In the genomic region with DNA sequence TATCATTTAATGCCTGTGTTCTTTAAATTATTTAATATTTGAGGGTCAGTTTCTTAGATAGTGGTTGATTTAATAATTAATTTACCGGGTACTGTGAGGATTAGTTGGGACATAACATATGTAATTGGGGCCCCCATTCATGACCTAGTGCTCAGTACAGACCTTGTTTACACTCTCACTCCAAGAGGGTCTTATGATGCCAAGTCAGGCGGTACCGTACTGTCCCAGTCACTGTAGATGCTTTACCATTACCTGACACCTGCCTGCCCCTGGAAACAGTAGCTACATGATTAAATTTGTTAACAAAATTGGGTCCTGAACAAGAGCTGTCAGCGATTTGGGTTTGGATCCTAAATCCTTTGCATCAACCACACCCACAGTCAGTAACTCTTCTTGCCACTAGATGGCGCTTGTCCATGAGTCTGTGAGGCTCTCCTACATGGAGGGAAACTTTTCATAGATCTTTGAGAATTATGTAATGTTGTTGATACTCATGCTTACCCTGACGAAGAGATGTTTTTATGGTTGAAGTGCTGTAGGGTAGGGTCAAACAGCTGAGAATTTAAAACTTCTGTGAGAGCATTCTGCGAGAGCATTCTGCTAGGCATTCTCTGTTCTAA, we compare ENCODE assay signal across 8 mouse cellular contexts. TPM values are rescaled to one million over a fixed set of nuclear protein-coding genes. Genes with fewer than 3 reads are reported as not detected.
DNase-seq lines count a peak whose midpoint lies in the region; ATAC-seq lines count a peak whose summit lies in the region.

No protein-coding gene starts in this region.

- intact Hi-C loops in gastrocnemius, postnatal 14 days (cut with DNase I; ENCODE audit: low total_unique reads), result loop anchor here (2.0 kb wide), 1 partner anchor 107 kb away; no protein-coding TSS in a partner anchor
- intact Hi-C loops in left cerebral cortex, postnatal 14 days (cut with DNase I), result loop anchor here (5.0 kb wide), 1 partner anchor 116 kb away; no protein-coding TSS in a partner anchor

- peak; percentile 81 for ATAC-seq in megakaryocyte-erythroid progenitor cell, adult 5-6 weeks (replicated peaks; ENCODE audit: low FRiP score, low TSS enrichment, poor library complexity, severe bottlenecking)

- peak; percentile 48 for DNase-seq in urinary bladder, postnatal 25 days (ENCODE audit: low spot score)
- DNase-seq in urinary bladder, adult 2 months (ENCODE audit: low spot score), result no peak
- DNase-seq in embryo, embryonic 10.5 days (ENCODE audit: low spot score), result peak; percentile 79
- DNase-seq in gastrocnemius, postnatal 14 days, result peak; percentile 52
- peak; percentile 46 for DNase-seq in kidney, adult 11 months
- peak; percentile 76 for DNase-seq in left cerebral cortex, postnatal 14 days (ENCODE audit: low spot score in 2 of 2)
- peak; percentile 64 for DNase-seq in skeletal muscle tissue, adult 2 months (ENCODE audit: low read depth, low spot score)

RNA-seq across cellular contexts. Expression of a gene that starts 33.2 kb away (rescaled TPM):
- polyA plus RNA-seq in urinary bladder, adult 2 months (2012; rRNA removed), result 28.5 and 33.4 TPM in 2 replicates
- 1 to 10 TPM; 8.5 to 9.9 TPM for total RNA-seq in gastrocnemius, postnatal 14 days (2021)
- 10 to 100 TPM; 36.8 to 38.5 TPM for total RNA-seq in left cerebral cortex, postnatal 14 days (2021)
- total RNA-seq in megakaryocyte-erythroid progenitor cell, adult 5-6 weeks (2014; fragmentation: Nextera tagmentation), result 43.4 and 60.5 TPM in 2 replicates
- 38.4 and 38.6 TPM in 2 replicates for total RNA-seq in megakaryocyte-erythroid progenitor cell, adult 5-6 weeks (2017)
